In genomic region chr12:27342691-27343605, GRCm38 (mm10) we compare ENCODE assay signal across 8 mouse cellular contexts. TPM values are rescaled to one million over a fixed set of nuclear protein-coding genes. Genes with fewer than 3 reads are reported as not detected.
DNase-seq lines count a peak whose midpoint lies in the region; ATAC-seq and TF ChIP-seq lines count a peak whose summit lies in the region.

No protein-coding gene starts in this region.

- peak overlapping the region; percentile 86 for H3K4me3 ChIP-seq in embryonic fibroblast, embryonic 13.5 days (ENCODE audit: insufficient read depth, low read length)
- peak overlapping the region; percentile 85 for H3K4me3 ChIP-seq in heart, embryonic 13.5 days
- H3K4me3 ChIP-seq in kidney, postnatal 0 days (replicated peaks; ENCODE audit: low read depth, low read length), result peak overlapping the region; percentile 72
- peak overlapping the region; percentile 94 for H3K4me3 ChIP-seq in limb, embryonic 14.5 days (replicated peaks; ENCODE audit: low read length)
- peak overlapping the region; percentile 83 for H3K4me3 ChIP-seq in midbrain, embryonic 16.5 days (ENCODE audit: low read depth, low read length)

- peak; percentile 21 for DNase-seq in cerebellum, adult 11 months
- DNase-seq in kidney, postnatal 0 days (ENCODE audit: low spot score), result peak; percentile 99
- peak; percentile 98 for DNase-seq in limb, embryonic 14.5 days (ENCODE audit: low spot score)
- DNase-seq in telencephalon, adult 2 months (ENCODE audit: low read depth, low spot score), result peak; percentile 93
- DNase-seq in thymus, postnatal 14 days, result no peak

- H3K9me3 ChIP-seq in heart, embryonic 13.5 days, result no peaks in the 10 kb centered on the region
- H3K9me3 ChIP-seq in kidney, postnatal 0 days (replicated peaks; ENCODE audit: low read length), result no peaks in the 10 kb centered on the region
- H3K9me3 ChIP-seq in limb, embryonic 14.5 days (ENCODE audit: control insufficient read depth, low read length), result no peaks in the 10 kb centered on the region
- no peaks in the 10 kb centered on the region for H3K9me3 ChIP-seq in midbrain, embryonic 16.5 days (replicated peaks; ENCODE audit: control insufficient read depth, low read length, poor library complexity, severe bottlenecking)

- H3K4me2 ChIP-seq in heart, embryonic 13.5 days, result peak overlapping the region; percentile 93
- peak overlapping the region; percentile 96 for H3K4me2 ChIP-seq in kidney, postnatal 0 days (ENCODE audit: low read length)
- peak overlapping the region; percentile 73 for H3K4me2 ChIP-seq in limb, embryonic 14.5 days (replicated peaks; ENCODE audit: low read depth, low read length, severe bottlenecking)
- peak overlapping the region; percentile 82 for H3K4me2 ChIP-seq in midbrain, embryonic 16.5 days (ENCODE audit: low read length)

- under 1% methylated on average over 80 of the region's 83 CpGs for WGBS in heart, embryonic 13.5 days
- under 1% methylated on average over 74 of the region's 83 CpGs for WGBS in kidney, postnatal 0 days
- under 1% methylated on average over 54 of the region's 83 CpGs for WGBS in limb, embryonic 14.5 days
- under 1% methylated on average over 79 of the region's 83 CpGs for WGBS in midbrain, embryonic 16.5 days

- H3K27me3 ChIP-seq in heart, embryonic 13.5 days (replicated peaks), result no peaks in the 10 kb centered on the region
- no peaks in the 10 kb centered on the region for H3K27me3 ChIP-seq in kidney, postnatal 0 days (ENCODE audit: insufficient read depth, low read length)
- no peaks in the 10 kb centered on the region for H3K27me3 ChIP-seq in limb, embryonic 14.5 days (ENCODE audit: control insufficient read depth, insufficient read depth, low read length)
- no peaks in the 10 kb centered on the region for H3K27me3 ChIP-seq in midbrain, embryonic 16.5 days (ENCODE audit: control insufficient read depth, insufficient read depth, low read depth, low read length)

- peak overlapping the region; percentile 92 for H3K9ac ChIP-seq in heart, embryonic 13.5 days
- H3K9ac ChIP-seq in kidney, postnatal 0 days (ENCODE audit: low read depth, low read length), result peak overlapping the region; percentile 61
- peak overlapping the region; percentile 98 for H3K9ac ChIP-seq in limb, embryonic 14.5 days (ENCODE audit: low read depth, low read length, severe bottlenecking)
- peak overlapping the region; percentile 92 for H3K9ac ChIP-seq in midbrain, embryonic 16.5 days (ENCODE audit: low read depth, low read length)

- peak; percentile 84 for TF ChIP-seq CTCF in embryonic fibroblast, embryonic 13.5 days (IDR thresholded peaks at IDR 0.05; ENCODE audit: borderline replicate concordance, insufficient read depth, low read length)
- peak; percentile 65 for TF ChIP-seq CTCF in kidney, postnatal 0 days (IDR thresholded peaks at IDR 0.05; ENCODE audit: low read depth)

- TF ChIP-seq POLR2A in embryonic fibroblast, embryonic 13.5 days (IDR thresholded peaks at IDR 0.05; ENCODE audit: low read depth, low read length), result peak; percentile 89
- peak; percentile 74; the same call in 1 of the 2 replicates for TF ChIP-seq POLR2A in limb, embryonic 14.5 days (IDR thresholded peaks at IDR 0.05; ENCODE audit: borderline replicate concordance, extremely low read depth, insufficient read depth, insufficient read length)

- no peaks in the 10 kb centered on the region for H3K4me1 ChIP-seq in embryonic fibroblast, embryonic 13.5 days (ENCODE audit: control insufficient read depth, insufficient read depth, low read length)
- H3K4me1 ChIP-seq in heart, embryonic 13.5 days, result peaks cover 10% of the 10 kb centered on the region
- no peaks in the 10 kb centered on the region; the same call in 1 of the 2 replicates for H3K4me1 ChIP-seq in kidney, postnatal 0 days (replicated peaks; ENCODE audit: insufficient read depth, low read length)
- peaks cover 6% of the 10 kb centered on the region; the same call in 1 of the 2 replicates for H3K4me1 ChIP-seq in limb, embryonic 14.5 days (ENCODE audit: control insufficient read depth, insufficient read depth, low read length)
- peaks cover 15% of the 10 kb centered on the region for H3K4me1 ChIP-seq in midbrain, embryonic 16.5 days (ENCODE audit: control insufficient read depth, insufficient read depth, low read length)

- peak; percentile 86 for ATAC-seq in heart, embryonic 13.5 days (ENCODE audit: extremely low read depth, insufficient number of reproducible peaks, low FRiP score, low TSS enrichment)
- peak; percentile 88 for ATAC-seq in kidney, postnatal 0 days (replicated peaks; ENCODE audit: low FRiP score, low read depth)
- peak; percentile 92 for ATAC-seq in limb, embryonic 14.5 days (ENCODE audit: low FRiP score, low read depth)
- ATAC-seq in midbrain, embryonic 16.5 days, result peak; percentile 95

- H3K36me3 ChIP-seq in heart, embryonic 13.5 days, result no peaks in the 10 kb centered on the region
- no peaks in the 10 kb centered on the region for H3K36me3 ChIP-seq in kidney, postnatal 0 days (ENCODE audit: insufficient read depth, low read length)
- H3K36me3 ChIP-seq in limb, embryonic 14.5 days (ENCODE audit: control insufficient read depth, insufficient read depth, low read length), result peaks cover 11% of the 10 kb centered on the region
- no peaks in the 10 kb centered on the region for H3K36me3 ChIP-seq in midbrain, embryonic 16.5 days (ENCODE audit: control insufficient read depth, insufficient read depth, low read length)

- H3K27ac ChIP-seq in embryonic fibroblast, embryonic 13.5 days (ENCODE audit: insufficient read depth, low read length), result peak overlapping the region; percentile 53
- peak overlapping the region; percentile 96 for H3K27ac ChIP-seq in heart, embryonic 13.5 days (replicated peaks)
- peak overlapping the region; percentile 82 for H3K27ac ChIP-seq in kidney, postnatal 0 days
- peak overlapping the region; percentile 98 for H3K27ac ChIP-seq in limb, embryonic 14.5 days (replicated peaks; ENCODE audit: low read depth, low read length)
- peak overlapping the region; percentile 97 for H3K27ac ChIP-seq in midbrain, embryonic 16.5 days (ENCODE audit: low read length)

RNA-seq across cellular contexts. Expression of gene Sox11, which starts 0.6 kb away (rescaled TPM):
- polyA plus RNA-seq in embryonic fibroblast, embryonic 13.5 days (2011; ENCODE audit: insufficient read length, low read depth, missing spikeins), result 12.6 and 18.9 TPM in 2 replicates
- 19.2 and 20.8 TPM in 2 replicates for polyA plus RNA-seq in heart, embryonic 13.5 days (2015; fragmentation: Nextera tagmentation; extraction: Ambion mirVana)
- polyA plus RNA-seq in kidney, postnatal 0 days (2015; fragmentation: Nextera tagmentation; extraction: Ambion mirVana), result 35.4 and 40.8 TPM in 2 replicates
- 35.1 and 46.0 TPM in 2 replicates for polyA plus RNA-seq in limb, embryonic 14.5 days (2012; rRNA removed)
- 102 and 139 TPM in 2 replicates for polyA plus RNA-seq in limb, embryonic 14.5 days (2014; fragmentation: Nextera tagmentation; extraction: Ambion mirVana)
- 371 and 465 TPM in 2 replicates for polyA plus RNA-seq in midbrain, embryonic 16.5 days (2015; fragmentation: Nextera tagmentation; extraction: Ambion mirVana)
